Mouse (Mus musculus): ENCODE measurements around the gene Slc5a1. TPM values are rescaled to one million over a fixed set of nuclear protein-coding genes. Genes with fewer than 3 reads are reported as not detected.
A peak's percentile ranks its signal among the peaks of the same experiment; 100 is the strongest.

The Slc5a1 gene
- polyA plus RNA-seq (2015; fragmentation: Nextera tagmentation; extraction: Ambion mirVana): 93.5 and 131 TPM in 2 replicates

- H3K27me3 ChIP-seq (replicated peaks; ENCODE audit: control insufficient read depth, insufficient read depth, low read length): peaks cover 15% of the 10 kb centered on the region; the same call in 1 of the 2 replicates
- H3K4me2 ChIP-seq (ENCODE audit: low read depth, low read length): peak within 1 kb of the TSS; percentile 56
- WGBS: 7% methylated on average over 25 of the region's 25 CpGs
- H3K4me3 ChIP-seq (ENCODE audit: low read length): peak within 1 kb of the TSS; percentile 53
- no peaks in the 10 kb centered on the region for H3K36me3 ChIP-seq (ENCODE audit: control insufficient read depth, insufficient read depth, low read length)
- H3K9ac ChIP-seq (ENCODE audit: low read depth, low read length): peak within 1 kb of the TSS; percentile 67
- peaks cover 2% of the 10 kb centered on the region; the same call in 1 of the 2 replicates for H3K4me1 ChIP-seq (ENCODE audit: control insufficient read depth, insufficient read depth, low read length)
- H3K9me3 ChIP-seq (ENCODE audit: control insufficient read depth, low read length): no peaks in the 10 kb centered on the region
- H3K27ac ChIP-seq (ENCODE audit: low read length): peak within 1 kb of the TSS; percentile 90
- ATAC-seq: peak; percentile 94
Observed at GRCm38 (mm10) chr5:33104025-33104481, at the start of gene Slc5a1. TSS of gene Slc5a1 (plus strand) at chr5:33104219.

DNA sequence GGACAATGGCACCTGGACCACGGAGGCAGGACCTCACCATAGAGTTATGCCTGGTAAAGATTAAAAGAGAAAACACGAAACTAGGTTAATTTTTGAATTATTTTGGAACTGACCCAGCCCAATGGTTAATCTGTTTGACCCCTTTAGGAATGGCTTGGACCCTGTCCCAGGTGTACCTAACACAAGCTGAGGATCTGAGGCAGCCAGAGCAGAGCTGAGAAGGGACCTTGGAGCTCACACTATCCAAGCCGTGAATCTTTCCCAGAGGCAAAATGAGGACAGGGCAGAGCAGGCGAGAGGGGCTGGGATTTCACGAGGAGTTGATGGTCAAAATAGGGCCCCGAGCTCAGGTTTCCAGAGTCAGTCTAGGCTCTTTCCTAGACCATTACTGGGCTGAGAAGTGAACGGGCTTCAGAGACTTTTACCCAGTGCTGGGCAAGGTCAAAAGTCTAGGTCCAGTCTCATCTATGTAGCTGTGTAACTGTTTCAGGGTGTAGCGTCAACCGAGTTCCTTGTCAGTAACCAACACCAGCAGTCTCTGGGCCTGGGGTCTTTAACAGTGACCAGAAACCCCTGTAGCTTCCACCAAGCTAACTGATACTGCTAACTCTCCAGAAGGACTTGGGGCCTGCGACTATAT lies 47.8 kb upstream of the Slc5a1 start:
- WGBS: 78% methylated on average over 10 of the region's 10 CpGs

GRCm38 (mm10) chr5:33070071-33070470 lies 33.9 kb upstream of the Slc5a1 start:
- Histone ChIP-seq H3K4me3 (ENCODE audit: low read length) (no peak overlapping the region), H3K4me2 (ENCODE audit: low read depth, low read length) (no peak overlapping the region), H3K9ac (ENCODE audit: low read depth, low read length) (no peak overlapping the region), H3K4me1 (ENCODE audit: control insufficient read depth, insufficient read depth, low read length) (no peaks in the 10 kb centered on the region), H3K27me3 (replicated peaks; ENCODE audit: control insufficient read depth, insufficient read depth, low read length) (no peaks in the 10 kb centered on the region), H3K27ac (ENCODE audit: low read length) (no peak overlapping the region), H3K9me3 (ENCODE audit: control insufficient read depth, low read length) (no peaks in the 10 kb centered on the region), H3K36me3 (ENCODE audit: control insufficient read depth, insufficient read depth, low read length) (no peaks in the 10 kb centered on the region)
- ATAC-seq: no peak

More for the DNA sequence above, 47.8 kb upstream of the Slc5a1 start:
- Histone ChIP-seq H3K36me3 (ENCODE audit: control insufficient read depth, insufficient read depth, low read length) (no peaks in the 10 kb centered on the region), H3K4me2 (ENCODE audit: low read depth, low read length) (no peak overlapping the region), H3K27ac (ENCODE audit: low read length) (no peak overlapping the region), H3K4me1 (ENCODE audit: control insufficient read depth, insufficient read depth, low read length) (no peaks in the 10 kb centered on the region), H3K9ac (ENCODE audit: low read depth, low read length) (no peak overlapping the region), H3K27me3 (replicated peaks; ENCODE audit: control insufficient read depth, insufficient read depth, low read length) (no peaks in the 10 kb centered on the region), H3K4me3 (ENCODE audit: low read length) (no peak overlapping the region), H3K9me3 (ENCODE audit: control insufficient read depth, low read length) (no peaks in the 10 kb centered on the region)
- no peak for ATAC-seq

DNA sequence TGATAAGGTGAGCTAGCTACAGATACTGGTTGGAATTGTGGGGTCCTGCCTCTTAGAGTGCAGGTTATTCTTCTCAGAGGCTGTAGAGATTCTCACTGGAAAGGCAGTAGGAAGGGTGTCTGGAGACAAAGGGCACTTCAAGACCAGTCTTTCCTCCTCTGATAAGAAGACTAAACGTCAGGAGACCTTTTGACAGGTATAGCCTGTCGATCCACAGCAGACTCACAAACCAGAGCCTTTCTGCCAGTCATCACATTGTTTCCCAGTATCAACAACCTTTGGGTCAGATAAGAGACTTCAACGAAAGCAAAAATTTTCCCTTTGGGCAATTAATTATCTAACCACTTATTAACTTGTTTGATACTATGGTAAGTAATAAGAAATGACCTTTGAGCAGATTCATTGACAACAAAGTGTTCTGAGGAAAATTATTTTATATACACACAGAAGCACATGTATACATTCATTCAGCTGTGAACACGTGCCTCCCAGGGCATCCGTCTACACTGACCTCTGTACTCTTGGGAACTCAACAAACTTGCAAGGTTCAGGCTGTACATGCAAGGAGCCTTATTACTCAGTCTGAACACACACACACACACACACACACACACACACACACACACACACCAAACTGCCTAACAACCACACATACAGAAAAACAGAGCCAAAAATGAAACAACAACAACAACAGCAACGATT lies 27.4 kb upstream of the Slc5a1 start:
- Histone ChIP-seq H3K27me3 (replicated peaks; ENCODE audit: control insufficient read depth, insufficient read depth, low read length) (no peaks in the 10 kb centered on the region), H3K4me2 (ENCODE audit: low read depth, low read length) (no peak overlapping the region), H3K27ac (ENCODE audit: low read length) (peak overlapping the region; percentile 55), H3K4me3 (ENCODE audit: low read length) (no peak overlapping the region), H3K9me3 (ENCODE audit: control insufficient read depth, low read length) (no peaks in the 10 kb centered on the region), H3K36me3 (ENCODE audit: control insufficient read depth, insufficient read depth, low read length) (no peaks in the 10 kb centered on the region), H3K4me1 (ENCODE audit: control insufficient read depth, insufficient read depth, low read length) (no peaks in the 10 kb centered on the region; the same call in 1 of the 2 replicates), H3K9ac (ENCODE audit: low read depth, low read length) (no peak overlapping the region)
- 41% methylated on average over 6 of the region's 6 CpGs for WGBS
- peak; percentile 97 for ATAC-seq

DNA sequence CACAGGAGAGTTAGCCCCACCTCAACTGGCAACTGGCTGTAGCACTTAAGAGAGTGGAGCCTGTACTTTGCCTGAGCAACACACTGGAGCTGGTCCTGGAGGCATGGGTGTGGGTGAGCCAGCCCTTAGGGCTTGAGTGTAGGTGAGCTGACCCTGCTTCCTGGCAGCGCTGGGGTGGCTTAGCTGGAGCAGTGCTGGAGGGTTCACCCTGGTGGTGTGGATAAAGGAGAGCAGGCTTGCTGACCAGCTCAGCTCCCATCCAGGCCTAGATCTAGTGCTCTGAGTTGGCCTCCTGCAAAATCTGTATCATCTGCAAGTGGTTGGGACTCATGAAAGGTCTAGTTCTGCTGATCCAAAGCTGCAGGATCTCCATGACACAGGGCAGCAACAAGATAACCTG lies 21.1 kb upstream of the Slc5a1 start:
- 88% methylated on average over 1 of the region's 1 CpGs for WGBS
- no peak overlapping the region for H3K4me3 ChIP-seq (ENCODE audit: low read length)
- no peak overlapping the region for H3K27ac ChIP-seq (ENCODE audit: low read length)
- H3K27me3 ChIP-seq (replicated peaks; ENCODE audit: control insufficient read depth, insufficient read depth, low read length): no peaks in the 10 kb centered on the region
- H3K9me3 ChIP-seq (ENCODE audit: control insufficient read depth, low read length): no peaks in the 10 kb centered on the region
- H3K9ac ChIP-seq (ENCODE audit: low read depth, low read length): no peak overlapping the region
- no peaks in the 10 kb centered on the region for H3K4me1 ChIP-seq (ENCODE audit: control insufficient read depth, insufficient read depth, low read length)
- no peaks in the 10 kb centered on the region for H3K36me3 ChIP-seq (ENCODE audit: control insufficient read depth, insufficient read depth, low read length)
- ATAC-seq: no peak
- no peak overlapping the region for H3K4me2 ChIP-seq (ENCODE audit: low read depth, low read length)

DNA sequence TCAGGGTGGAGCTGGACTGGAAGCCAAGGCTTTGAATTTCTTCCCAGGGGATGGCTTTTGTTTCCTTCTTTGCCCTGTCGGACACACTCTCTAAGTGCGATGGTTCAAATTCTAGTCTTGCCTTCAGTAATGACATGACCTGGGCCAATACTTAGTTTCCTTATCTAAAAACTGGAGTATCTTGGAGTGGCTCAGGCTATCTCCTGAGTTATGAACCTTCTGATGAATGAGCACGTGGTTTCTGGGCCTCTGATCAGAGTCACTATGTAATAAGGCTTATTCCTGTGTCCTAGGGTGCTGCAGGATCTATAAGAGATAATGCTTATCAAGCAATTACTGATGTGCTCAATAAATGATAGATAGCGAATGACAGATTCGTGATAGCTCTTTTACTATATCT lies 19.4 kb upstream of the Slc5a1 start:
- ATAC-seq: peak; percentile 77
- no peaks in the 10 kb centered on the region for H3K27me3 ChIP-seq (replicated peaks; ENCODE audit: control insufficient read depth, insufficient read depth, low read length)
- H3K9me3 ChIP-seq (ENCODE audit: control insufficient read depth, low read length): no peaks in the 10 kb centered on the region
- no peaks in the 10 kb centered on the region for H3K36me3 ChIP-seq (ENCODE audit: control insufficient read depth, insufficient read depth, low read length)
- no peak overlapping the region for H3K4me2 ChIP-seq (ENCODE audit: low read depth, low read length)
- H3K9ac ChIP-seq (ENCODE audit: low read depth, low read length): no peak overlapping the region
- no peak overlapping the region for H3K27ac ChIP-seq (ENCODE audit: low read length)
- H3K4me3 ChIP-seq (ENCODE audit: low read length): no peak overlapping the region
- H3K4me1 ChIP-seq (ENCODE audit: control insufficient read depth, insufficient read depth, low read length): no peaks in the 10 kb centered on the region
- 76% methylated on average over 5 of the region's 5 CpGs for WGBS

DNA sequence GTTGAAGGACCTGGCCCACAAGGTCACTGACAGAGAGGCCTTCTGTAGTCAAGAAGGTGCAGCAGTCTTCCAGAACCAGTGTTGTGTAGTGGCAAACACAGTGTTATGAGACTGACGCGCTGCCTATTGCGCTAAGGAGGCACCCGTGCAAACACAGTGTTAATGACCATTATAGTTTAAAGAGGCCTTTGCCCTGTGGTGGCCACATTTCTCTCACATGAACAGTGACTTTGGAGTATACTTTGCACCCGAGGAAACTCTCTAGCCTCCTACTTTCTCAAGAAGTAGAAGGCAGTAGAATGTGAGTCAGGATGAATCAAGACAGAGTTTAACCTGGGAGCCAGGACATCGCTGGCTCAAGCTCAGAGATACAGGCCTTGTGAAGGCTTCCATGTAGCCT lies 12.7 kb upstream of the Slc5a1 start:
- no peaks in the 10 kb centered on the region for H3K27me3 ChIP-seq (replicated peaks; ENCODE audit: control insufficient read depth, insufficient read depth, low read length)
- WGBS: 70% methylated on average over 6 of the region's 6 CpGs
- peak overlapping the region; percentile 50; the same call in 1 of the 2 replicates for H3K27ac ChIP-seq (ENCODE audit: low read length)
- no peaks in the 10 kb centered on the region for H3K36me3 ChIP-seq (ENCODE audit: control insufficient read depth, insufficient read depth, low read length)
- H3K4me1 ChIP-seq (ENCODE audit: control insufficient read depth, insufficient read depth, low read length): no peaks in the 10 kb centered on the region
- no peak overlapping the region for H3K4me3 ChIP-seq (ENCODE audit: low read length)
- no peak overlapping the region for H3K9ac ChIP-seq (ENCODE audit: low read depth, low read length)
- H3K9me3 ChIP-seq (ENCODE audit: control insufficient read depth, low read length): no peaks in the 10 kb centered on the region
- no peak overlapping the region for H3K4me2 ChIP-seq (ENCODE audit: low read depth, low read length)
- peak; percentile 87 for ATAC-seq

DNA sequence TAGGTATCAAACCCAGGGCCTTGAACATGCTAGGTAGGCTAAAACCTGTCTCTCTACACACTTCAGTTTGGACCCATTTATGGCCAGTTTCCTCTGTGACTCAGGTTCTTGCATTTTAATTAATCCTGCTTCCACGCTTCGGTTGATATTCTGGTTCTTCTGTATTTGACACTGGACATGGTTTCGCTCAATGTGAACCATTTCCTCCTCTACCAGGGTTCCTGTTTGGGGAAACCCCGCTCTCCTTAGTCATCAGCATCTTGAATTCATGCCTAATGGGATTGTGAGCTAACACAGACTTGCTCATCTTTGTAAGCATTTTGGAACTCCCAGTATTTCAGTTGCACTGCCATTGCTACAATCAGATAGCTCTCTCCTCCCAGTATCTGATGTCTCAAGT lies 8.7 kb upstream of the Slc5a1 start:
- no peaks in the 10 kb centered on the region for H3K36me3 ChIP-seq (ENCODE audit: control insufficient read depth, insufficient read depth, low read length)
- no peak overlapping the region for H3K9ac ChIP-seq (ENCODE audit: low read depth, low read length)
- H3K4me1 ChIP-seq (ENCODE audit: control insufficient read depth, insufficient read depth, low read length): no peaks in the 10 kb centered on the region
- ATAC-seq: no peak
- no peak overlapping the region for H3K4me2 ChIP-seq (ENCODE audit: low read depth, low read length)
- 78% methylated on average over 4 of the region's 4 CpGs for WGBS
- no peak overlapping the region for H3K4me3 ChIP-seq (ENCODE audit: low read length)
- H3K27ac ChIP-seq (ENCODE audit: low read length): no peak overlapping the region
- H3K9me3 ChIP-seq (ENCODE audit: control insufficient read depth, low read length): no peaks in the 10 kb centered on the region
- no peaks in the 10 kb centered on the region for H3K27me3 ChIP-seq (replicated peaks; ENCODE audit: control insufficient read depth, insufficient read depth, low read length)

- H3K9me3 ChIP-seq (ENCODE audit: control insufficient read depth, low read length): no peaks in the 10 kb centered on the region
- ATAC-seq: no peak
- no peak overlapping the region for H3K4me3 ChIP-seq (ENCODE audit: low read length)
- peaks cover 2% of the 10 kb centered on the region; the same call in 1 of the 2 replicates for H3K4me1 ChIP-seq (ENCODE audit: control insufficient read depth, insufficient read depth, low read length)
- H3K27ac ChIP-seq (ENCODE audit: low read length): no peak overlapping the region
- H3K4me2 ChIP-seq (ENCODE audit: low read depth, low read length): no peak overlapping the region
- peaks cover 15% of the 10 kb centered on the region; the same call in 1 of the 2 replicates for H3K27me3 ChIP-seq (replicated peaks; ENCODE audit: control insufficient read depth, insufficient read depth, low read length)
- no peaks in the 10 kb centered on the region for H3K36me3 ChIP-seq (ENCODE audit: control insufficient read depth, insufficient read depth, low read length)
- WGBS: 57% methylated on average over 12 of the region's 12 CpGs
- H3K9ac ChIP-seq (ENCODE audit: low read depth, low read length): no peak overlapping the region
Observed at GRCm38 (mm10) chr5:33102369-33103055, 1.5 kb upstream of the Slc5a1 start.
